In genomic region chr5:30609918-30610645, GRCm38 (mm10) we compare ENCODE assay signal across 23 mouse cellular contexts.
"Had no signal": no experiment of that assay in that cellular context is flagged by ENCODE, and none has a peak within 500 bp of the region (broad histone marks: within the 10 kb centered on the region; RNA-seq: fewer than 3 reads in every experiment).

No protein-coding gene starts in this region.

- H3K9me3 ChIP-seq: hindbrain, embryonic 13.5 days; hindbrain, embryonic 15.5 days; kidney, embryonic 15.5 days; limb, embryonic 13.5 days; limb, embryonic 15.5 days had no signal

- ATAC-seq: hindbrain, postnatal 0 days; intestine, embryonic 16.5 days had no signal

- H3K27ac ChIP-seq: hindbrain, embryonic 13.5 days; hindbrain, embryonic 15.5 days; hindbrain, postnatal 0 days; kidney, embryonic 15.5 days; kidney, postnatal 0 days; limb, embryonic 13.5 days; limb, embryonic 15.5 days; liver, embryonic 14.5 days had no signal

- H3K27me3 ChIP-seq: hindbrain, embryonic 13.5 days; hindbrain, embryonic 15.5 days; limb, embryonic 15.5 days had no signal

- H3K4me2 ChIP-seq: heart, embryonic 11.5 days; hindbrain, embryonic 13.5 days; hindbrain, embryonic 15.5 days; kidney, embryonic 15.5 days; limb, embryonic 13.5 days; limb, embryonic 15.5 days; liver, embryonic 11.5 days had no signal

- DNase-seq: gastrocnemius, postnatal 14 days; gastrocnemius, postnatal 36 days; heart, postnatal 10 days; heart, postnatal 36 days; kidney, adult 11 months; kidney, adult 2 months; kidney, adult 9 months; kidney, postnatal 14 days; kidney, postnatal 36 days; layer of hippocampus, adult 9-11 months; layer of hippocampus, postnatal 36 days; left cerebral cortex, postnatal 4 days had no signal

- H3K9ac ChIP-seq: hindbrain, embryonic 13.5 days; hindbrain, embryonic 15.5 days; kidney, embryonic 15.5 days; limb, embryonic 13.5 days; limb, embryonic 15.5 days; liver, embryonic 14.5 days had no signal

- H3K4me3 ChIP-seq: hindbrain, embryonic 13.5 days; hindbrain, embryonic 15.5 days; kidney, embryonic 15.5 days; limb, embryonic 13.5 days; limb, embryonic 15.5 days had no signal

- H3K36me3 ChIP-seq: hindbrain, embryonic 13.5 days; hindbrain, embryonic 15.5 days; kidney, embryonic 15.5 days; limb, embryonic 13.5 days; limb, embryonic 15.5 days had no signal
